Mouse (Mus musculus): ENCODE results near the gene Pgpep1l. TPM values are rescaled to one million over a fixed set of nuclear protein-coding genes. Genes with fewer than 3 reads are reported as not detected.
A peak's percentile ranks its signal among the peaks of the same experiment; 100 is the strongest.

Pgpep1l gene
- polyA plus RNA-seq (2012; rRNA removed), result 0.59 and 0.80 TPM in 2 replicates
- polyA plus RNA-seq (2014; fragmentation: Nextera tagmentation; extraction: Ambion mirVana), result 0.19 TPM in 1 of 2 replicates, not detected in the other

DNA sequence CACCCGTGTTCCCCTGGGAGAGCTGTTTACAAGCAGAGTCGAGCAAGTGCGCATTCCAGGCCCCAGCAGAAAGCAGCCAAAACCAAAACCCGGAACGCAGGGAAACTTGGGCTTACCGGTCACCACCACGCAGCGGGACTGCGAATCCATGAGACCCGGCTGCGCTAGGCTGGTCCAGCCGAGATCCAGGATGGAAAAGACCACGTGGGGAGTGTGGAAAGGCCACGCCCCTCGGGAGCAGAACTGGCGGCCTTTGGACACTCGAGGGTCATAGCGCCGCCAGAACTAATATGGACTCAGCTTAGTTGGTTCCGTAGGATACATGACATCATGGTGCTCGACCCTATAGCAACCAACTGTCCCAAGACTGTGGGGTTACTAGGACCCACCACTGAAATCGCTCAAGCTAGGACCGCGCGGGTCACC lies at the start of gene Pgpep1l:
Gene Pgpep1l (minus strand): TSS at position 206 of the 426 bp plus-strand sequence.
- peak within 1 kb of the TSS; percentile 57 for H3K4me2 ChIP-seq (replicated peaks; ENCODE audit: low read depth, low read length, severe bottlenecking)
- H3K9me3 ChIP-seq (ENCODE audit: control insufficient read depth, low read length), result no peaks in the 10 kb centered on the region
- ATAC-seq (ENCODE audit: low FRiP score, low read depth) (peak; percentile 59), DNase-seq (ENCODE audit: low spot score) (peak; percentile 84)
- peak within 1 kb of the TSS; percentile 28 for H3K4me3 ChIP-seq (replicated peaks; ENCODE audit: low read length)
- TF ChIP-seq POLR2A (IDR thresholded peaks at IDR 0.05; ENCODE audit: borderline replicate concordance, extremely low read depth, insufficient read depth, insufficient read length), result no peak
- no peak within 1 kb of the TSS; the same call in 1 of the 2 replicates for H3K27ac ChIP-seq (replicated peaks; ENCODE audit: low read depth, low read length)
- no peaks in the 10 kb centered on the region for H3K27me3 ChIP-seq (ENCODE audit: control insufficient read depth, insufficient read depth, low read length)
- no peak within 1 kb of the TSS for H3K9ac ChIP-seq (ENCODE audit: low read depth, low read length, severe bottlenecking)
- 4% methylated on average over 25 of the region's 25 CpGs for WGBS
- no peaks in the 10 kb centered on the region for H3K36me3 ChIP-seq (ENCODE audit: control insufficient read depth, insufficient read depth, low read length)
- peaks cover 37% of the 10 kb centered on the region for H3K4me1 ChIP-seq (ENCODE audit: control insufficient read depth, insufficient read depth, low read length)

DNA sequence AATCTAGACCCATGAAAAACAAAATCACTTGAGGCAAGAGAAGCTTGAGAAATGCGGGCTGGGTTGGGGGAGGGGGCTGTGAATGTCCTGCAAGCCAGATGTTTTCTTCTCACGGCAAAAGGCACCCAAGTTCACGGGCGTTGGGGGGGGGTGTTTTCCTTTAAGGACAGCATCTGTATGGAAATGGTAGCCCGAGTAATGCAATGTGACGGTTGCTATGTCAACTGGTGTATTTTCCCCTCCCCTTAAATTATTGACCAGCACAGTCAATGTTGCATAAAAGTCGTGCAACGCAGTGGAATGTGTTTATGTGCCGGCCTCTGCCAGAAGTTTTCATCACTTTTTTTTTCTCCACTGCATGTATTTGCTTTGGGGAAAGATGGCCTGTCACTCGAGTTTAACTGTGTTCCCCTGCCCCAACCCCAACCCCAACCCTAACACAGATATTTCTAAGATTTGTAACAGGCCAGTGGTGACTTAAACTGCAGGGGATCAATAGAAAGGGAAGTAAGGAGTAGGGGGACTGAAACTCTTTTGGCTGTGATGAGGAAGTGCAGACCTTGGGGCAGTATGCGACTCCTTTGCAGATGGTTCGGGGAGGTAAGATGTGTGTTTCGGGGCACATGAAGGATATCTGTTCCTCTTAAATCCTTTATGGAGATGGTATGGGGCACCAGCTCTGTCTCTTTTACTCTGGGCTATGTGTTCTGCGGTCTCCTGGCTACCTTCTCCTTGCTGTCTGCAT lies 49.2 kb upstream of the Pgpep1l start:
- Histone ChIP-seq H3K9me3 (ENCODE audit: control insufficient read depth, low read length) (no peaks in the 10 kb centered on the region), H3K27me3 (ENCODE audit: control insufficient read depth, insufficient read depth, low read length) (no peaks in the 10 kb centered on the region), H3K4me1 (ENCODE audit: control insufficient read depth, insufficient read depth, low read length) (peaks cover 20% of the 10 kb centered on the region), H3K4me2 (replicated peaks; ENCODE audit: low read depth, low read length, severe bottlenecking) (no peak overlapping the region), H3K9ac (ENCODE audit: low read depth, low read length, severe bottlenecking) (no peak overlapping the region), H3K36me3 (ENCODE audit: control insufficient read depth, insufficient read depth, low read length) (no peaks in the 10 kb centered on the region), H3K4me3 (replicated peaks; ENCODE audit: low read length) (no peak overlapping the region), H3K27ac (replicated peaks; ENCODE audit: low read depth, low read length) (no peak overlapping the region)
- ATAC-seq (ENCODE audit: low FRiP score, low read depth) (0 out of 2 replicates have a peak, but pooled peaks have one; percentile 32), DNase-seq (ENCODE audit: low spot score) (peak; percentile 51)
- no peak for TF ChIP-seq POLR2A (IDR thresholded peaks at IDR 0.05; ENCODE audit: borderline replicate concordance, extremely low read depth, insufficient read depth, insufficient read length)
- WGBS, result 30% methylated on average over 14 of the region's 14 CpGs

DNA sequence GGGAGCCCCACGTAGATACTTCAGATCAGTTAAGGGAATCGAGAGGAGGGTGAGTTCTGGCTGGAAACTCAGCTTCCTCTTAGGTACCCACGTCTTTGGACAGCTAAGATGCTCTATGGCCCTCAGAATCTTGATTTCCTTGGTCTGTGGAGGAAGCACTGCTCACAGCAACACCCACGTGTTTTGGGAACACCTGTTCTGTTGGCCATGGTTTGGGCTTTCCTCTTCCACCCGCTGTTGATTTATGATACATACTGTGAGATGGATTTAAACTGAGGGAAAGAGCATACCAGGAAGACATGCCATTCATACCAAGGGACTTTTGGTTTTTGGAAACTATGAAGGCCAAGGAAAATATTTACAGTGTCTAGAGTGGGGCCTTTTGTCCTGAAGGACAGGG lies 48.4 kb upstream of the Pgpep1l start:
- no peaks in the 10 kb centered on the region for H3K36me3 ChIP-seq (ENCODE audit: control insufficient read depth, insufficient read depth, low read length)
- ATAC-seq (ENCODE audit: low FRiP score, low read depth) (no peak), DNase-seq (ENCODE audit: low spot score) (no peak)
- no peak overlapping the region for H3K4me3 ChIP-seq (replicated peaks; ENCODE audit: low read length)
- no peak for TF ChIP-seq POLR2A (IDR thresholded peaks at IDR 0.05; ENCODE audit: borderline replicate concordance, extremely low read depth, insufficient read depth, insufficient read length)
- WGBS, result 66% methylated on average over 5 of the region's 5 CpGs
- no peaks in the 10 kb centered on the region for H3K9me3 ChIP-seq (ENCODE audit: control insufficient read depth, low read length)
- no peak overlapping the region; the same call in 1 of the 2 replicates for H3K27ac ChIP-seq (replicated peaks; ENCODE audit: low read depth, low read length)
- H3K4me2 ChIP-seq (replicated peaks; ENCODE audit: low read depth, low read length, severe bottlenecking), result no peak overlapping the region
- no peak overlapping the region for H3K9ac ChIP-seq (ENCODE audit: low read depth, low read length, severe bottlenecking)
- H3K4me1 ChIP-seq (ENCODE audit: control insufficient read depth, insufficient read depth, low read length), result peaks cover 23% of the 10 kb centered on the region
- H3K27me3 ChIP-seq (ENCODE audit: control insufficient read depth, insufficient read depth, low read length), result no peaks in the 10 kb centered on the region

DNA sequence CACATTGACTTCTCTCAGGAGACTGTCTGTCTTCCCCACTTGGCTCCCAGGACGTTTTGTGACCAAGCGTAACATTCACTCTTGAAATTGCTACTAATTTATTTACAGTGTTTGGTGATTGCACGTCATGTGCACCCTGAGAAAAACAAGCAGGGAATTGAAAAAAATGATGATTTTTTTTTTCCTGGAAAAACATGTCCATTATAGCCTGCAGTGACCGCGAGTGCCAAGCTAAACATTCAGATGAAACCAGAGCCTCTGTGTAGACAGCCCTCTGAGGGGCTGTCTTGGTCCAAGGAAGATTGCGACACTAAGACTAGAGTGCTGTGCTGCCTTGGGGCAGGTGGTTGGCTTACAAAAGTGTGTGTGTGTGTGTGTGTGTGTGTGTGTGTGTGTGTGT lies 47.4 kb upstream of the Pgpep1l start:
- H3K9me3 ChIP-seq (ENCODE audit: control insufficient read depth, low read length), result no peaks in the 10 kb centered on the region
- H3K27me3 ChIP-seq (ENCODE audit: control insufficient read depth, insufficient read depth, low read length), result no peaks in the 10 kb centered on the region
- no peaks in the 10 kb centered on the region for H3K36me3 ChIP-seq (ENCODE audit: control insufficient read depth, insufficient read depth, low read length)
- TF ChIP-seq POLR2A (IDR thresholded peaks at IDR 0.05; ENCODE audit: borderline replicate concordance, extremely low read depth, insufficient read depth, insufficient read length), result no peak
- no peak overlapping the region for H3K4me2 ChIP-seq (replicated peaks; ENCODE audit: low read depth, low read length, severe bottlenecking)
- no peak overlapping the region for H3K27ac ChIP-seq (replicated peaks; ENCODE audit: low read depth, low read length)
- WGBS, result 62% methylated on average over 6 of the region's 6 CpGs
- H3K9ac ChIP-seq (ENCODE audit: low read depth, low read length, severe bottlenecking), result no peak overlapping the region
- peaks cover 23% of the 10 kb centered on the region for H3K4me1 ChIP-seq (ENCODE audit: control insufficient read depth, insufficient read depth, low read length)
- DNase-seq (ENCODE audit: low spot score), result no peak
- 0 out of 2 replicates have a peak, but pooled peaks have one; percentile 53 for ATAC-seq (ENCODE audit: low FRiP score, low read depth)
- no peak overlapping the region for H3K4me3 ChIP-seq (replicated peaks; ENCODE audit: low read length)

DNA sequence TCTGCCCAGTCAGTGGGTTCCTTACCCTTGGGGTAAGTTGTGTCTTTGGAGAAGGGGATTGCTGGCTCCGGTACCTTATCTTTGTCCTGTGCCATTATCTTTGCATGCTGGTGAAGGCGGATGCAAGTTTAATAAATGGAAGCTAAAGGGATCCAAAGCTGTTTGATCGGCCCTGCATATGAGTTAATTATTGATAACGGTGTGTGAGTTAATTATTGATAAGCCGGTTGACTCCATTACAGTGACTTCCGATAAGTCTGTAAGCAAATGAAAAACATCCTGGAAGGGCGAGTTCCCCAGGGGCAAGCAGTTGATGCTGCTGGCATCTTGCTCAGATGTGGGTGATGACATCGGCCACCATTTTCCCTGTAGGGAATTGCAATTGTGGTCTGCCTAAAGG lies 42.7 kb upstream of the Pgpep1l start:
- 95% methylated on average over 8 of the region's 8 CpGs for WGBS
- no peaks in the 10 kb centered on the region for H3K9me3 ChIP-seq (ENCODE audit: control insufficient read depth, low read length)
- DNase-seq (ENCODE audit: low spot score) (no peak), ATAC-seq (ENCODE audit: low FRiP score, low read depth) (no peak)
- no peak overlapping the region for H3K4me3 ChIP-seq (replicated peaks; ENCODE audit: low read length)
- H3K36me3 ChIP-seq (ENCODE audit: control insufficient read depth, insufficient read depth, low read length), result no peaks in the 10 kb centered on the region
- H3K4me2 ChIP-seq (replicated peaks; ENCODE audit: low read depth, low read length, severe bottlenecking), result no peak overlapping the region
- H3K27ac ChIP-seq (replicated peaks; ENCODE audit: low read depth, low read length), result no peak overlapping the region
- peaks cover 22% of the 10 kb centered on the region for H3K4me1 ChIP-seq (ENCODE audit: control insufficient read depth, insufficient read depth, low read length)
- H3K27me3 ChIP-seq (ENCODE audit: control insufficient read depth, insufficient read depth, low read length), result no peaks in the 10 kb centered on the region
- no peak overlapping the region for H3K9ac ChIP-seq (ENCODE audit: low read depth, low read length, severe bottlenecking)
- no peak for TF ChIP-seq POLR2A (IDR thresholded peaks at IDR 0.05; ENCODE audit: borderline replicate concordance, extremely low read depth, insufficient read depth, insufficient read length)

Measured in limb, embryonic 14.5 days (tissue).